In genomic region chr1:182095240-182095741, GRCm38 (mm10) we compare ENCODE assay signal across 8 mouse cellular contexts. TPM values are rescaled to one million over a fixed set of nuclear protein-coding genes. Genes with fewer than 3 reads are reported as not detected.
DNase-seq lines count a peak whose midpoint lies in the region; ATAC-seq and TF ChIP-seq lines count a peak whose summit lies in the region.

No protein-coding gene starts in this region.

- no peak for ATAC-seq in hindbrain, embryonic 11.5 days (ENCODE audit: low FRiP score)

- H3K9ac ChIP-seq in hindbrain, embryonic 11.5 days (ENCODE audit: low read depth, low read length), result no peak overlapping the region
- no peak overlapping the region for H3K9ac ChIP-seq in ES-E14 (ENCODE audit: insufficient read depth, low read depth, low read length, poor library complexity, severe bottlenecking)

- in situ Hi-C loops in ES-E14 (cut with MboI; ENCODE audit: low sequenced_read_pairs in 2 of 2, unreplicated experiment in 2 of 2), result no loop called here

- H3K36me3 ChIP-seq in hindbrain, embryonic 10.5 days, result no peaks in the 10 kb centered on the region
- no peaks in the 10 kb centered on the region for H3K36me3 ChIP-seq in hindbrain, embryonic 11.5 days (ENCODE audit: control insufficient read depth, insufficient read depth, low read length)
- H3K36me3 ChIP-seq in ES-E14 (ENCODE audit: control insufficient read depth, insufficient read depth, low read length, poor library complexity, severe bottlenecking) (no peaks in the 10 kb centered on the region), myocyte (ENCODE audit: control insufficient read depth, insufficient read depth) (no peaks in the 10 kb centered on the region)

- no peak overlapping the region for H3K4me2 ChIP-seq in hindbrain, embryonic 11.5 days (replicated peaks; ENCODE audit: low read depth, low read length)
- peak overlapping the region; percentile 44 for H3K4me2 ChIP-seq in myocyte (ENCODE audit: low read depth)

- H3K79me2 ChIP-seq in myocyte (ENCODE audit: control insufficient read depth, insufficient read depth), result no peaks in the 10 kb centered on the region

- no peak for DNase-seq in hindbrain, embryonic 10.5 days (ENCODE audit: low spot score)
- no peak for DNase-seq in hindbrain, embryonic 11.5 days (ENCODE audit: low spot score)
- peak; percentile 47 for DNase-seq in ES-E14 (ENCODE audit: low read depth, low spot score)
- peak; percentile 89 for DNase-seq in fibroblast of lung, adult 2 months (ENCODE audit: low read depth)
- peak; percentile 43 for DNase-seq in kidney, adult 11 months
- DNase-seq in spleen, adult 18-20 months, result no peak
- DNase-seq in thymus, postnatal 25 days, result no peak

- TF ChIP-seq POLR2A in myocyte (IDR thresholded peaks at IDR 0.05; ENCODE audit: insufficient read length, low read depth), result no peak

- 0 out of 2 replicates have a peak overlapping the region, but pooled peaks have one; percentile 4 for H3K27ac ChIP-seq in hindbrain, embryonic 10.5 days
- no peak overlapping the region for H3K27ac ChIP-seq in hindbrain, embryonic 11.5 days (ENCODE audit: low read depth, low read length)
- H3K27ac ChIP-seq in ES-E14 (ENCODE audit: insufficient read depth, low read depth, low read length, poor library complexity, severe bottlenecking), result no peak overlapping the region

- no peak overlapping the region for H3K4me3 ChIP-seq in hindbrain, embryonic 10.5 days
- no peak overlapping the region for H3K4me3 ChIP-seq in hindbrain, embryonic 11.5 days (ENCODE audit: low read depth, low read length)
- H3K4me3 ChIP-seq in ES-E14 (ENCODE audit: insufficient read depth in 1 of 2, low read depth in 1 of 2, low read length in 2 of 2, poor library complexity in 1 of 2, severe bottlenecking in 1 of 2) (0 out of 4 replicates have a peak overlapping the region, but pooled peaks of 1 of the 2 experiments have one; percentile 24), myocyte (no peak overlapping the region)

- peaks cover 41% of the 10 kb centered on the region for H3K4me1 ChIP-seq in hindbrain, embryonic 10.5 days (replicated peaks)
- H3K4me1 ChIP-seq in hindbrain, embryonic 11.5 days (replicated peaks; ENCODE audit: control insufficient read depth, insufficient read depth, low read length), result peaks cover 4% of the 10 kb centered on the region; the same call in 1 of the 2 replicates
- H3K4me1 ChIP-seq in ES-E14 (ENCODE audit: control insufficient read depth in 2 of 2, insufficient read depth in 2 of 2, low read length in 2 of 2, poor library complexity in 1 of 2), result peaks cover 26 to 47% of the 10 kb centered on the region in 2 experiments

- no peaks in the 10 kb centered on the region for H3K27me3 ChIP-seq in hindbrain, embryonic 10.5 days (ENCODE audit: insufficient read depth, poor library complexity, severe bottlenecking)
- H3K27me3 ChIP-seq in hindbrain, embryonic 11.5 days (ENCODE audit: control insufficient read depth, insufficient read depth, low read length), result no peaks in the 10 kb centered on the region
- H3K27me3 ChIP-seq in myocyte (ENCODE audit: control insufficient read depth, insufficient read depth, insufficient read length), result no peaks in the 10 kb centered on the region

- WGBS in hindbrain, embryonic 10.5 days, result 22% methylated on average over 10 of the region's 10 CpGs
- 25% methylated on average over 9 of the region's 10 CpGs for WGBS in hindbrain, embryonic 11.5 days

- H3K9me3 ChIP-seq in hindbrain, embryonic 10.5 days, result no peaks in the 10 kb centered on the region
- H3K9me3 ChIP-seq in hindbrain, embryonic 11.5 days (ENCODE audit: control insufficient read depth, low read length), result no peaks in the 10 kb centered on the region
- no peaks in the 10 kb centered on the region for H3K9me3 ChIP-seq in ES-E14 (ENCODE audit: control insufficient read depth, insufficient read depth, low read depth, low read length)

- H3ac ChIP-seq in myocyte (ENCODE audit: control insufficient read depth, insufficient read length), result no peak overlapping the region

TF ChIP-seq in ES-E14, 5 proteins besides CTCF, POLR2A, EP300 and RAD21:
- no peak for TF ChIP-seq MAFK (IDR thresholded peaks at IDR 0.05; ENCODE audit: insufficient read depth, low read depth, low read length)
- no peak for TF ChIP-seq CHD2 (IDR thresholded peaks at IDR 0.05; ENCODE audit: low read depth, low read length)
- no peak for TF ChIP-seq HCFC1 (IDR thresholded peaks at IDR 0.05; ENCODE audit: borderline replicate concordance, insufficient read depth, low read length)
- no peak for TF ChIP-seq ZNF384 (IDR thresholded peaks at IDR 0.05; ENCODE audit: low read depth, low read length)
- TF ChIP-seq ZC3H11A (IDR thresholded peaks at IDR 0.05; ENCODE audit: borderline replicate concordance, low read depth, low read length), result no peak
TF ChIP-seq in ES-E14: peak in this region for 0.

TF ChIP-seq in myocyte, 11 proteins besides CTCF, POLR2A, EP300 and RAD21:
- no peak for TF ChIP-seq MYOD1 (IDR thresholded peaks at IDR 0.05; ENCODE audit: control insufficient read depth in 1 of 3, insufficient read length in 2 of 3, low read depth in 2 of 3)
- no peak for TF ChIP-seq USF1 (IDR thresholded peaks at IDR 0.05; ENCODE audit: low read depth)
- no peak for TF ChIP-seq TCF12 (IDR thresholded peaks at IDR 0.05; ENCODE audit: insufficient read depth, poor library complexity, severe bottlenecking)
- TF ChIP-seq POLR2AphosphoS2 (IDR thresholded peaks at IDR 0.05; ENCODE audit: insufficient read length, low read depth), result no peak
- no peak for TF ChIP-seq TCF3 (IDR thresholded peaks at IDR 0.05; ENCODE audit: insufficient read length, low read depth)
- TF ChIP-seq MYOG (IDR thresholded peaks at IDR 0.05; ENCODE audit: control insufficient read depth in 1 of 3, insufficient read depth in 1 of 3, insufficient read length in 2 of 3, low read depth in 2 of 3), result no peak
- no peak for TF ChIP-seq CEBPB (IDR thresholded peaks at IDR 0.05; ENCODE audit: insufficient read depth, poor library complexity, severe bottlenecking)
- no peak for TF ChIP-seq SRF (IDR thresholded peaks at IDR 0.05; ENCODE audit: control insufficient read depth, insufficient read length, low read depth)
- no peak for TF ChIP-seq MAX (IDR thresholded peaks at IDR 0.05; ENCODE audit: low read depth)
- no peak for TF ChIP-seq REST (IDR thresholded peaks at IDR 0.05; ENCODE audit: insufficient read depth, insufficient read length)
- TF ChIP-seq E2F4 (IDR thresholded peaks at IDR 0.05; ENCODE audit: insufficient read depth), result no peak

RNA-seq across cellular contexts. Expression of gene Srp9, which starts 29.2 kb away (rescaled TPM):
- polyA plus RNA-seq in hindbrain, embryonic 10.5 days (2016; fragmentation: Nextera tagmentation; extraction: Ambion mirVana), result 167 and 168 TPM in 2 replicates
- 179 and 180 TPM in 2 replicates for polyA plus RNA-seq in hindbrain, embryonic 11.5 days (2014; fragmentation: Nextera tagmentation; extraction: Ambion mirVana)
- total RNA-seq in ES-E14 (2012; rRNA removed), result 51.3 and 86.7 TPM in 2 replicates
- polyA plus RNA-seq in myocyte (2012; fragmentation: generic; extraction: Trizol), result 75.1 TPM

Comparison
In these comparisons a context has a peak if more than half of its experiments do, and no peak if none do; other contexts are left out.
1. DNase-seq: peak in ES-E14 (single experiment), fibroblast of lung, adult 2 months (single experiment) and kidney, adult 11 months (single experiment); none in hindbrain, embryonic 10.5 days (single experiment), hindbrain, embryonic 11.5 days (single experiment), spleen, adult 18-20 months (0 of 2) and thymus, postnatal 25 days (single experiment).